Mouse (Mus musculus) midbrain, embryonic 11.5 days (tissue): ENCODE measurements around the gene Irf2bp2. TPM values are rescaled to one million over a fixed set of nuclear protein-coding genes. Genes with fewer than 3 reads are reported as not detected.

Source experiments
- ATAC-seq: fragments of 200-750 bp; cut with Nextera tagmentation; 2 replicates; pipeline ENCODE4 v1.8.0; 2017; ENCODE audit warnings: moderate TSS enrichment, moderate library complexity; ENCODE audit not compliant: low FRiP score
- DNase-seq: peaks from one replicate; pipeline ENCODE4 v3.0.0; 2015; ENCODE audit warnings: low spot score; ENCODE audit errors: missing footprints
- H3K27ac ChIP-seq: fragments of 300-500 bp; sonication (generic); 2 replicates; pipeline ENCODE4 v1.5.1; 2014; ENCODE audit warnings: low read depth, low read length
- H3K27me3 ChIP-seq: fragments of 300-500 bp; sonication (generic); 2 replicates; pipeline ENCODE4 v1.6.1; 2014; ENCODE audit warnings: mild to moderate bottlenecking, low read length, moderate library complexity, mixed read lengths; ENCODE audit not compliant: control insufficient read depth, insufficient read depth
- H3K36me3 ChIP-seq: fragments of 300-500 bp; sonication (generic); 2 replicates; pipeline ENCODE4 v1.6.1; 2014; ENCODE audit warnings: mild to moderate bottlenecking, low read length, moderate library complexity, mixed read lengths; ENCODE audit not compliant: control insufficient read depth, insufficient read depth
- H3K4me1 ChIP-seq: fragments of 300-500 bp; sonication (generic); 2 replicates; pipeline ENCODE4 v1.6.1; 2014; ENCODE audit warnings: low read length; ENCODE audit not compliant: control insufficient read depth, insufficient read depth
- H3K4me2 ChIP-seq: fragments of 300-500 bp; sonication (generic); 2 replicates; pipeline ENCODE4 v1.6.1; 2014; ENCODE audit warnings: mild to moderate bottlenecking, moderate library complexity
- H3K4me3 ChIP-seq: fragments of 300-500 bp; sonication (generic); 2 replicates; pipeline ENCODE4 v1.5.1; 2014; ENCODE audit warnings: low read depth, low read length
- H3K9ac ChIP-seq: fragments of 300-500 bp; sonication (generic); 2 replicates; pipeline ENCODE4 v1.6.1; 2014; ENCODE audit warnings: low read length
- H3K9me3 ChIP-seq: fragments of 300-500 bp; sonication (generic); 2 replicates; pipeline ENCODE4 v1.6.1; 2016; ENCODE audit warnings: low read length; ENCODE audit not compliant: control insufficient read depth
- WGBS: fragments of 180-500 bp; shearing (Covaris S2); extraction: QIAGEN DNeasy Blood & Tissue Kit; methylation state at CpG from one replicate; pipeline ENCODE4 v1.1.7; 2014; 5-methylcytosine and 5-hydroxymethylcytosine counted together
- polyA plus RNA-seq: library from polyadenylated mRNA; unstranded; fragments of >200 nt; fragmentation: Nextera tagmentation; extraction: Ambion mirVana; gene quantifications from 2 replicates; pipeline ENCODE4 v1.2.1, GENCODE M21; 2014

The Irf2bp2 gene
- polyA plus RNA-seq, 1 experiment from 2014 or later, result 4.4 TPM

DNA sequence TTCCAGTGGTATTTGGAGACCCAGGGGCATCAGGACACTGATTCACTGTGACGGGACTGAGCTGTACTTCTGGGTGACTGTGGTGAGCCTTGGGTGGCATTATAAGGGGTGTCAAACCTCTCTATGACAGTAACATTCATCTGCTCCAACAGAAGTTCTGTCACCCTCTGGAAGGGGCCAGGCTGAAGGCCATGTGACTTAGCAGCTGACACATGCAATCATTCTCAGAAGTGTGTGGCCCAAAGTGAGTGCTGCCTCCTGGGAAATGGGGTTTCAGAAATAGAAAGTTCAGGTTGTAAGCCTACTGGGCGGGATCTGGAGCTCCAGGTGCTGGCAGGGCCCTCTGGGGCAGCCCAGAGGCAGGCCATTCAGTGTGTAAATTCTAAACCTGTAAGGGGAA is 26.1 kb downstream of the Irf2bp2 start:
- no peak overlapping the region for H3K9ac ChIP-seq
- ATAC-seq, result no peak
- WGBS, result 83% methylated on average over 2 of the region's 2 CpGs
- DNase-seq, result no peak
- no peaks in the 10 kb centered on the region for H3K9me3 ChIP-seq
- H3K36me3 ChIP-seq, result no peaks in the 10 kb centered on the region
- no peaks in the 10 kb centered on the region for H3K27me3 ChIP-seq
- no peak overlapping the region for H3K4me2 ChIP-seq
- H3K4me3 ChIP-seq, result no peak overlapping the region
- peaks cover 25% of the 10 kb centered on the region for H3K4me1 ChIP-seq
- H3K27ac ChIP-seq, result no peak overlapping the region

DNA sequence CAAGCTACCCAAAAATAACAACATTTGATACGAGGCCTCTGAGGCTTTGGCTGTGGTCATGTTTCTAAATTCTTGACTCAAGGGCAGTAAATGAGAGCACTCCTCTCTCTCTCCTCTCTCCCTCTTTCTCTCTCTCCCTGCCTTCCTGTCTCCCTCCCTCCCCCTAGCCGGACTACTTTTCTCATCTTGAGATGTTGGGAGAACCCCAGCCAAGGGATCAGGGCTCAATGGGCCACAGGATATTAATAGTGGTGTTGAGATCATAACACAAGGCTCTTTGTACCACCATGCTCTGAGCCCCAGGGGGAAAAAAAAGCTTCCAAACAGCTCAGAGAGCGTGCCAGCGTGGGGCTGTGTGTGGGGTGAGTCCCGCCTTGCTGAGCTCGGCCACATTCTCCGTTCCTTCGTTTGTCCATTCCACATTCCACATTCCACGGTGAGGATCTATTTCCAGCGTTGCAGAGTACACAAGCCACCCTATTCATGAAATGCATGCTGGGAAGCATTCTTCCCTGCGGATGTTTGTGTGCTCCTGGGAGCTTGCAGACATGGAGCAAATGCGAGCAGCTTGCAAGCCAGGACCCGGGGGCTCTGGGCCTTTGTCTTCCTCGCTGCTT is 27.2 kb downstream of the Irf2bp2 start:
- peak overlapping the region; percentile 41 for H3K27ac ChIP-seq
- no peaks in the 10 kb centered on the region for H3K36me3 ChIP-seq
- H3K4me3 ChIP-seq, result no peak overlapping the region
- H3K9me3 ChIP-seq, result no peaks in the 10 kb centered on the region
- peaks cover 25% of the 10 kb centered on the region for H3K4me1 ChIP-seq
- peak; percentile 46; the same call in 1 of the 2 replicates for ATAC-seq
- H3K4me2 ChIP-seq, result no peak overlapping the region
- H3K27me3 ChIP-seq, result no peaks in the 10 kb centered on the region
- peak; percentile 91 for DNase-seq
- WGBS, result 14% methylated on average over 14 of the region's 14 CpGs
- H3K9ac ChIP-seq, result peak overlapping the region; percentile 39; the same call in 1 of the 2 replicates

DNA sequence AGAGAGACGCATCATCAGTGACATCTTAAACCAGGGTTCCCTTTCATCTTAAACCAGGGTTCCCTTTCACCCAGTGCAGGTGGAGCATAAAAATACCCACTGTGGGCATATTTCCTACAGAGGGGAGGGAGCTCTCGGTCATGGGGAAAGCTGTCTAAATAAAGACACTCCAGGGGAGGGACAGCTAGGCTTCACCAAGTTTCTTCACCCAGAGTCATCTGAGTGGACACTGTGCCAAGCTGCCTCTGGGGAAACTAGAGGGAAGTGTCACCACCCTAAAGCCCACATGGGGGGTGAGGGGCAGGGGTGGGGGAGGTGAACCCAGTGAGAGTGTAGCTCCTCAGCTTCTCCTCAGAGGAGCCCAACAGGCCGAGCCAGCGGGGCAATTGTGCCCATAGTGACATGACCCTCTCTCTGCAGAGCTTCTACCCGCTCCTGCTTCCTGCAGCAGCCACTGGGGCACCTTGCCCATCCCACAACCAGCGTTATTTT is 27.8 kb downstream of the Irf2bp2 start:
- Histone ChIP-seq H3K36me3 (no peaks in the 10 kb centered on the region), H3K27me3 (no peaks in the 10 kb centered on the region), H3K27ac (peak overlapping the region; percentile 41), H3K9ac (peak overlapping the region; percentile 39; the same call in 1 of the 2 replicates), H3K4me3 (no peak overlapping the region), H3K9me3 (no peaks in the 10 kb centered on the region), H3K4me2 (no peak overlapping the region), H3K4me1 (peaks cover 25% of the 10 kb centered on the region)
- peak; percentile 35; the same call in 1 of the 2 replicates for ATAC-seq
- WGBS, result 68% methylated on average over 6 of the region's 6 CpGs
- DNase-seq, result no peak

DNA sequence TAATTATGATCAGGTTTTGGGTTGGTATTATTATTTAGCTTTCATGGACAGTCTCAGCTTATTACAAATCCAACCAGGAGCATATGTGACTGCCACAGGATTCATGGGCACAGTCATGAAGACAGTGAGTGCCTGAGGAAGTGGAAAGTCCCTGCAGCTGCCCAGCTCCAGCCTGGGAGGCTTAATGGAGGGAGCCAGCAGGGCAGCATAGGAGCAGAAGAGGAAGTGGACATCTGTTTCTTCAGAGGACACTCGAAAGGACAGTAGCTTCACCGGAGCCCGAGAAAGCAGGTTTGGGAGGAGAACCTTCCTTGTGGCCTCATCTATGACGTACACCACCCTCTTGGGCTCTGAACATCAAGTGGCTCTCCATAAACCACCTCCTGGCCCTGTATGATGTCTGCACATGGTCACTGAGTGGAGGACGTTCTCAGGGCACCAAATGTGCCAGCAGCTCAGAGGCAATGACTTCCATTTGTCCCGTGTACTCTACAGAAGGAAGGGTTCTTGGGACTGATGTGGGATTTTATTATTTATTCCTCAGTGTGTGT is 28.5 kb downstream of the Irf2bp2 start:
- no peak overlapping the region for H3K27ac ChIP-seq
- no peak for DNase-seq
- H3K4me2 ChIP-seq, result no peak overlapping the region
- H3K36me3 ChIP-seq, result no peaks in the 10 kb centered on the region
- no peak overlapping the region for H3K4me3 ChIP-seq
- no peak for ATAC-seq
- H3K9me3 ChIP-seq, result no peaks in the 10 kb centered on the region
- H3K4me1 ChIP-seq, result peaks cover 22% of the 10 kb centered on the region
- no peak overlapping the region for H3K9ac ChIP-seq
- no peaks in the 10 kb centered on the region for H3K27me3 ChIP-seq
- WGBS, result 80% methylated on average over 6 of the region's 6 CpGs

DNA sequence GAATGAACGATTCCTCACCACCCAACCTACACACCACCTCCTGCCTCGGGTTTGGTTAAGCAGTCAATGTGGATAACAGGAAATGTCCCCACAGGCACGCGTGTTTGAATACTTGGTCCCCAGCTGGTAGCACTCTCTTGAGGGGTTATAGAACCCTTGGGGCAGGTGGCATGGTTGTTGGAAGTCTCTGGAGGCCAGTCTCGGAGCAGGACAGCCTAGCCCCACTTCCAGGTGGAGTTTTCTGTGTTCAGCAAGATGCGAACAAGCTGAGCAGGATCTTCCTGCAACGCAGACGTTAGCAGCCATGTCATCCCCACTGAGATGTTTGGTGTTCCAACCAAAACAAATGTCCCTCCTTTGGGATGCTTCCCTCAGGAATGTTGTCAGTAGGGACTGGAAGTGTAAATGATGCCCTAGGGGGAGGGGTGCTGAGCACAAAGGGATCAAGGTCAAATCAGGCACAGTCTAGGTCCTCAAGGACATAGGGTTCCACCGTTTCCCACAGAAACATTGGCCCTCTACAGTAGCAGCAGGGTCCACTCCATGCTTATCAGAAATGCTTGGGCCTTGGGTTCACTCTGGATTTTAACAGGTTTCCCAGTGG is 29.1 kb downstream of the Irf2bp2 start:
- peaks cover 16% of the 10 kb centered on the region for H3K4me1 ChIP-seq
- H3K9ac ChIP-seq, result no peak overlapping the region
- no peaks in the 10 kb centered on the region for H3K36me3 ChIP-seq
- no peak overlapping the region for H3K27ac ChIP-seq
- no peak overlapping the region for H3K4me2 ChIP-seq
- ATAC-seq (no peak), DNase-seq (no peak)
- no peaks in the 10 kb centered on the region for H3K9me3 ChIP-seq
- 83% methylated on average over 9 of the region's 9 CpGs for WGBS
- no peak overlapping the region for H3K4me3 ChIP-seq
- H3K27me3 ChIP-seq, result no peaks in the 10 kb centered on the region

DNA sequence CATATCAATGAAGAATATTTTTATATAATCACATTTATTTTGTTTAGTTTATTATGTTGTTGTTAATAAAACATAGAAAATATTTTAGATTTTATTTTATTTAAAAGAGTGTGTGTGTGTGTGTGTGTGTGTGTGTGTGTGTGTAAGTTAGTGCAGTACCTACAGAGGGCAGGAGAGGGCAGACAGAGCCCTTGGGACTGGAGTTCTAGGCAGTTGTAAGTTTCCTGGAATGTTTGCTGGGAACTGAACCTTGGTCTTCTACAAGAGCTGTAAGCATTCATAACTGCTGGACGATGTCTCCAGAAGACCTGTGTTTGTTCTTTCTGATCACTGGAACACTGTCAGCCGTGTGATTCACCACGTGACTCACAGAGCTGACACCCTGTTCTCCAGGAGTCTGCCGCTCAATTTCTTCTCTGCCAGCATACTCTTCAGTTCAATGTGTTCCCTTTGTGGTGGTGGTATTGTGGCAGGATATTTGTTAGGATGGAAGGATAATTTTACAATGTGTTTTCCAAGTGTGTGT is 32.4 kb downstream of the Irf2bp2 start:
- Histone ChIP-seq H3K9ac (no peak overlapping the region), H3K9me3 (no peaks in the 10 kb centered on the region), H3K36me3 (no peaks in the 10 kb centered on the region), H3K4me3 (no peak overlapping the region), H3K27ac (no peak overlapping the region), H3K4me1 (peaks cover 10% of the 10 kb centered on the region), H3K27me3 (no peaks in the 10 kb centered on the region), H3K4me2 (no peak overlapping the region)
- DNase-seq (no peak), ATAC-seq (no peak)
- 98% methylated on average over 4 of the region's 4 CpGs for WGBS

DNA sequence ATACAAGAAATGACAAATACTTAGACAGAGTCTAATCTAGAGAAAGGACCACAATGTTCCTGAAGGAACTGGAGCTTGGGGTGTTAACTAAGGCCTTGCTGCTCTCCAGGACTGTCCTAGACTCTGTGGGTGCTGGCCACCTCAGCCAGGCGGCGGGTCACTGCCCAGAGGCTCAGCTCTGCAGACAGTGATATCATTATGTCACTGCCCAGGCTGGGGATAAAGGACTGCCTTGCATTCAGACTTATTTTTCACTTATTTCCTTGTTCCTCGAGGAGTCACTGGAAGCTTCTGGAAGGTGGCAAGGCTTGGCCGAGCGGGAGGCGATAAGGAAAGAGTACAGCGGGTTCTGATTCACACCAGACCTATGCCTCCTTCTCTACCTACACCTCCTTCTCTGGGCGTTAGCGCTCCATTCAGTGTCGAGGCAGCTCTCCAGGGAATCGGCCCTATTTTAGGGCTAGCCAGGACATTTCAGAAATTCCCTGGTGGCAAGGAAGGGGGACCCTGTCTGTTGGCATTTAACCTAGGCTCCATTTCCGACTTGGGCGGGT is 35.3 kb downstream of the Irf2bp2 start:
- H3K36me3 ChIP-seq, result no peaks in the 10 kb centered on the region
- no peaks in the 10 kb centered on the region for H3K9me3 ChIP-seq
- H3K27ac ChIP-seq, result no peak overlapping the region
- ATAC-seq, result no peak
- H3K27me3 ChIP-seq, result no peaks in the 10 kb centered on the region
- no peak for DNase-seq
- no peak overlapping the region for H3K9ac ChIP-seq
- H3K4me1 ChIP-seq, result 0 out of 2 replicates have a peak, but pooled peaks cover 4% of the 10 kb centered on the region
- no peak overlapping the region for H3K4me2 ChIP-seq
- no peak overlapping the region for H3K4me3 ChIP-seq
- 90% methylated on average over 13 of the region's 13 CpGs for WGBS

DNA sequence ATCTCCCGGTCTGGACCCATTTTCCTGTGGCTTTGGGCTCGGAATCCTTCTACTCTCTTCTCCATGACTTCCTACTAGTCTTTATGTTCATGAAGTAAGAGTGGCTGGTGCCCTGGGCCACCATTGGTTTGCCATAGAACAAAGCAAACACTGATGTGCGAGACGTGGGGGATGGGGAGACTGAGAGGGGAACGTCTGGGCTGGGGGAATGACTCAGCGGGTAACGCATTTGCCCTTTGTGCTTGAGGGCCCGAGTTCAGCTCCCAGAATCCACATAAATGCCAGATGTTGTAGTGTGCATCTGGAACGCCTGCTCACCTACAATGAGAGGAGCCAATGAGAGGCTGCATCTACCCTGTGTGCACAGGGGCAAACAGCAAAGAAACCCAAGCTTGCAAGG is 36.4 kb downstream of the Irf2bp2 start:
- Histone ChIP-seq H3K9me3 (no peaks in the 10 kb centered on the region), H3K9ac (no peak overlapping the region), H3K4me2 (no peak overlapping the region), H3K4me3 (no peak overlapping the region), H3K27ac (no peak overlapping the region), H3K4me1 (0 out of 2 replicates have a peak, but pooled peaks cover 4% of the 10 kb centered on the region), H3K36me3 (no peaks in the 10 kb centered on the region), H3K27me3 (no peaks in the 10 kb centered on the region)
- WGBS, result 33% methylated on average over 9 of the region's 9 CpGs
- DNase-seq (no peak), ATAC-seq (no peak)

DNA sequence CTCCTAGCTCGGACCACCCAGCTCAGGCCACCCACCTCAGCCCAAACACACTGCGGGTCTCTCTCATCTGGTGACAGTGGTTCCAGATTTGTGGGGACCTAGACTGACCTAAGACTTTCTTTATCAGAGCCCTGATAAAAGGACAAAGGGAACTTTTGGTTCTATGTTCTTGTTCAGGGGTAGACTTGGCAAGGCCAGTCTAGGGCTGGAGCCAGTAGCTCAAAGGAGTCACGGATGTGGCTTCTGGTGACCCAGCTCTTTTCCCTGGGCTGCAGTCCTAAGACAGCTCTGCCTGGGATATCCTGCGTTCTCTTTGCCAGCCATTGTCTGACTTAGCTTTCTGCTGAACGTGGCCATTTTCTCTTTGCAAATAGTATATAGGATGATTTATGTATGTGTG is 37.1 kb downstream of the Irf2bp2 start:
- DNase-seq (no peak), ATAC-seq (no peak)
- no peak overlapping the region for H3K27ac ChIP-seq

More for the DNA sequence above, 37.1 kb downstream of the Irf2bp2 start:
- WGBS, result 89% methylated on average over 5 of the region's 5 CpGs
- no peaks in the 10 kb centered on the region for H3K27me3 ChIP-seq
- no peak overlapping the region for H3K9ac ChIP-seq
- H3K4me3 ChIP-seq, result no peak overlapping the region
- H3K9me3 ChIP-seq, result no peaks in the 10 kb centered on the region
- H3K4me1 ChIP-seq, result 0 out of 2 replicates have a peak, but pooled peaks cover 4% of the 10 kb centered on the region
- H3K36me3 ChIP-seq, result no peaks in the 10 kb centered on the region
- no peak overlapping the region for H3K4me2 ChIP-seq
